Mouse (Mus musculus): ENCODE measurements at regions not wholly inside any gene's neighbourhood (a gene's known extent, or its start where the extent isn't known, plus 50 kb on each side); places are given as distances from the start of the nearest gene placed in this dataset.

- no peak for DNase-seq (ENCODE audit: low spot score)
Observed at GRCm38 (mm10) chr13:110683259-110684041, 288.6 kb downstream of the Plk2 start.

GRCm38 (mm10) chr13:110688796-110689195 is 293.9 kb downstream of the Plk2 start:
- DNase-seq (ENCODE audit: low spot score) = peak; percentile 37

GRCm38 (mm10) chr13:110690501-110691255 is 295.8 kb downstream of the Plk2 start:
- peak; percentile 42 for DNase-seq (ENCODE audit: low spot score)

- DNase-seq (ENCODE audit: low spot score) = no peak
Observed at GRCm38 (mm10) chr13:110692696-110693095, 297.9 kb downstream of the Plk2 start.

- DNase-seq (ENCODE audit: low spot score) = no peak
Observed at GRCm38 (mm10) chr13:110694876-110695275, 300.0 kb downstream of the Plk2 start.

DNA sequence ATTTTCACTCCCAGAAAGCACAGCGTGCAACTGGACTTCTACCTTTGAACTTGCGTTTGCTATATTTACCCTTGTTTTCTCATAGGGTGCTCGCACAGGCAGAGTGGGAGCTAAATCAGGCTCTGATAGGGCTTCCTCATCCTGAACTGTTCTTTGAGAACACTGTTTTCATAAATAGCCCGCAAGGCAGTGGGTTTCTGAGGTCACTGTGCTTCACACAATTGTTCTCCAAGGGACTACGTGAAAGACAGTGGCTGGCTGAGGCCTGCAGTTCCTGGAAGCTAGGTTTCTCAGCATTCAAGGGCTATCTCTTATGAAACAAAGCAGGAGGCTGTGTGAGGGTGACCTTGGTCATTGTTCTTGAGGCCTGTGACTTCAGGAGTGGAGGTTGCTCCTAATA is 301.7 kb downstream of the Plk2 start:
- DNase-seq (ENCODE audit: low spot score) = no peak

DNA sequence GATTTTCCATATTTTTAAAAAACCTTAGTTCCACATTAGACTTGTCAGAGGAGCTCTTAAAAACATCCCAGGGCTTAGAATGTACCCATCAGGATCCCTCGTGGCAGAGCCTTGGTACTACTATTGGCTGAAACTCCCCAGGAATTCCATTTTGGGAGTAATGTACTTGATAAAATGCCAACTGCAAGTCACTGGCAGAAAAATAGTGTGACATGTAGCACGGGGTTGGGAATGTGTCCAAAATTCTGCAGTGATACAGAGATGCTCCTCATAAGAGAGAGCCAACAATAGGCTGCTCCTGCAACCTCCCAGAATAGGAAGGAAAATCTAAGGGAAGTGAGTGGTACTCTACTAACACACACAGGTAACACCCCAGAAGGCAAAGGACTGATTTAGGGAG is 309.4 kb downstream of the Plk2 start:
- DNase-seq (ENCODE audit: low spot score) = no peak

- DNase-seq (ENCODE audit: low spot score) = no peak
Observed at GRCm38 (mm10) chr13:110710847-110711246, 316.0 kb downstream of the Plk2 start.

- no peak for DNase-seq (ENCODE audit: low spot score)
Observed at GRCm38 (mm10) chr13:110712527-110712926, 317.7 kb downstream of the Plk2 start.

DNA sequence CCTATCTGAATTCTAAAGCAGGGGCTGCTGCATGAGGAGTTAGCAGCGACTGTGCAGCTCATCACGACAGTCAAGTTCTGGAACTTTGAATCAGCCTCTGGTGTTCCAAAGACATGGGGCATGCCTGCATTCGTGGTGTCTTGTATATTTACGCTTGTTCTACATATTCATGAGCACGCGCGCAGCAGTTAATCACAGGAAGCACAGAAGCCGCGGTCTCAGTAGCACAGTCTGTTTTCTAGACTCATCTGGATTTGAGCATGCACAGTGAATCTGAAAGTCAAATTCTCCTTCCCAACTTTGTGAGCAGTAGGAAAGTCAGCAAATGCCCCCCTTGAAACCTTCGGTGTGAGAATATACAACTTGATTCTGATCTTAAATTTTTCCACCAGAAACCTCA is 327.3 kb downstream of the Plk2 start:
- no peak for DNase-seq (ENCODE audit: low spot score)

DNA sequence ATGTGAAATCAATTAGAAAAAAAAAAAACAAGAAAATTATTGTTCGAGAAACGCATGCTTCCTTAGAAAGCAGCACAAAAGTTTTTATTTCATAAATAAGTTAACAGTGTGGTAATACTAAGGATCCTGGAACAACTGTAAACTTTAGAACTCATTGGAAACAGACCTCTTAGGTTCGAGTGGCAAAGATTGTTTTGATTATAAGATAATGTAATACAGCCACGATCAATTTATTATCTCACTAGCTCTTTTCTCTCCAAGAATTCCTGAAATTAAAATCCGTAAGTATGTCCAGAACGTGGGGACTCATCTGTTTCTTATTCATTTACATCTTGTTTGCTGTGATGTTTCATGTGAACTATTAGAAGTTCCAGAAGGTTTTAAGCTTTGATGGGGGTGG is 327.9 kb downstream of the Plk2 start:
- no peak for DNase-seq (ENCODE audit: low spot score)

- no peak for DNase-seq (ENCODE audit: low spot score)
Observed at GRCm38 (mm10) chr13:110724836-110725235, 330.0 kb downstream of the Plk2 start.

- no peak for DNase-seq (ENCODE audit: low spot score)
Observed at GRCm38 (mm10) chr13:110725821-110726220, 331.0 kb downstream of the Plk2 start.

DNA sequence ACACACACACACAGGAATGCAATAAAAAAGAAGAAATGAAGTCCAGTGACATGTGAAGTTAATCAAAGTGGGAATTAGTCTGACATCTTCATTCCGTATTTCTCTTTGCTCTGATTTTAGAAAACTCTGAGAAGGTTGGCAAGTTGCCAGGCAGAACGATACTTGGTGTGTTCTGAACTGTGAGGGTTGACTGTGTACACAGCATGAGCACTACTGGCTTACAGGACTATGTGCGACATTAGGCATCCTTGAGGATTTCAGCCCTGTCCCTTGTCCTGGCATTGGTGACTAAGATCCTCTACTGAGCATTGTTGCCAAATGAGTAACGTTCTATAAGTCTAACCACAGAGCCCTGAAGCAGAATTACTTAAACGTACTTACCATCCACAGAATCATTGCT is 340.7 kb downstream of the Plk2 start:
- peak; percentile 5 for DNase-seq (ENCODE audit: low spot score)

DNA sequence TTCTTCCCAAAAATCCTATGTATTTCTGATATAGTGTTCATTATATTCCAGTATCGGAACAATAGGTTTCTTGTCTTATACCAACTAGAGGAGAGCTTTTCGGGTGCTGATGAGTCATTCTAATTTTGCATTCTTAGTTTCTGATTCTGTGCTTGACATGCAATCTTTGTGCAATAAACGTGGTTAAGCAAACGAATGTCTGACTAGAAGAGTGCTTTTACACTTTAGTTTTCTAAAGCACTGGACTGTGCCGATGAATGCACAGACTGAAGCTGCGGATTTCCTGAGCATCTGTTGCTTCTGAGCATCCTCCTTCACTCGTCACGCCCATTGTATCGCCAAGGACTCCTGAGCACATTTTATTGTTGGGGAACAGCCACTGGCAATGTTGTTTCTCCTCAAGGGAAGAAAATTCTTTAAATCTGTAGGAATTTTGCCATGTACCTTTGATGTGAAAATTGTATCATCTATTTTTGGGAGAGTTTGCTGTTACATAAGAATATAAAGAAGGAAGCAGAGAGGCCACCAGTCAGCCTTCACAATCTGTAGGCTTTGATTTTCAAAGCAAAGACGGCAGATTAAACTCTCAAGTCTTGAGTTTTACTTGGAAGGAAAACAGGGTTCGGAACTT is 346.8 kb downstream of the Plk2 start:
- DNase-seq (ENCODE audit: low spot score) = no peak

DNA sequence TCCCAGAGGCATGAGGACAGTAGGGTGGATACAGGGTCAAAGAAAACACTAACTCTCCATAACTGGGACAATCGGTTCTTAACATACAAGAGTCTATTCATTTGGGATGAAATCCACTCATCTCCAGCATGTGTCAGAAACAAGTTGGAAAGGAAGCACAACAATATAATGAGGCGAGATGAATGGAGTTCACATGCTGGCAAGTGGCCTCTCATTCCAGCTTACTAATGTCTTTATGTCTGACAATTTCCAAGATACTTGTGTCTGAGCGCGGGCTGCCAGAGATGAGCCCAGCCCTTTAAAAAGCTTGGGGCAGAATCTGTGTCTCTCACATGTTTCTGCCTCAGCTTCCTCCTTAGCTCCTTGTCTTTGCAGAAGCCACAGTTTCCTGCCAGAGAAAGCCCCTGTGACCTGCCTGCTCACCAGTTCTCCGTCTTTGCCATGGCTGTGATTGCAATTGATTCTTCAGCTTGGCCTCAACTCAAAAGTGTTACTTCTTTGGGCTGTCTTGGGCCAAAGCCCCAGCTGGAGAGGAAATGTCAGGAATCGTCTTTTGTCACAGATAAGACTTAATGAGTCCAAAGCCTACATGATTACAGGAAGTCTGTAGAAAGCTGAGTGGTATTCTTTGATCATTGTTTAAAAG is 352.5 kb downstream of the Plk2 start:
- no peak for DNase-seq (ENCODE audit: low spot score)

- no peak for DNase-seq (ENCODE audit: low spot score)
Observed at GRCm38 (mm10) chr13:110752746-110753145, 357.9 kb downstream of the Plk2 start.

DNA sequence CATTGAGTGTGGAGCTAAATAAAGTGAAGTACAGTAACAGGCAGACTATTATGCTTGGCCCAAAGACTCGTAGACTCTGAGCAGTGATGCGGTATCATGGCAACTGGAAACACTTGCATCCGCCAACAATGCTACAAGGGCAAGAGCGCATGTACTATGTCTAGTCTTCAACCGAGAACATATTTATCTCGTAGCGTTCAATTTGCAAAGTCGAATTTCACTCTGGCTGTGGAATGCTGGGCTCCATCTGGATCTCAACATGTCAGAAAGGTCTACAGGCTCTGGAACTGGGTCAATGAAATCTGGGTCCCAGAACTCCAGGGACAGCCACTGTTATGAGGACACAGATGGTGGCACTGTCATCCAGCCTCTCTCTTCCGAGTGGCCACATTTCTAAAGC is 359.7 kb downstream of the Plk2 start:
- no peak for DNase-seq (ENCODE audit: low spot score)

DNA sequence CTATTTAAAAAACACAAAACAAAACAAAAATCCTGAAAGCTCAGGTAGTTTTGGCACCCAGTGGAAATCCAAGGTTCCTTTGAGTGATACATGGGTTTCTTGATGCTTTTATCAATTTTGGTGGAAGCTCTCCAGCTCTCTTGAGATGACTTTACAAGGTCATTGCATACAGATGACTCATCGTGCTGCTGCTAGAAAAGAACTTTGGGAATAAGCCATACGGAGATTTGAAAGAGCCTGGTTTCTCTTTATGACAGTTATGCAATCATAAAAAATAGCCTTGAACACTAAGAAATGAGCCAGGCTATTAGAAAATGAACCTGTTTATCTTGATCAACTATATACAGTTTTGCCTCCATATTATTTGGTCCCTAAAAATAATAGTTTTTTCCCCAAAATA is 362.0 kb downstream of the Plk2 start:
- DNase-seq (ENCODE audit: low spot score) = no peak

DNA sequence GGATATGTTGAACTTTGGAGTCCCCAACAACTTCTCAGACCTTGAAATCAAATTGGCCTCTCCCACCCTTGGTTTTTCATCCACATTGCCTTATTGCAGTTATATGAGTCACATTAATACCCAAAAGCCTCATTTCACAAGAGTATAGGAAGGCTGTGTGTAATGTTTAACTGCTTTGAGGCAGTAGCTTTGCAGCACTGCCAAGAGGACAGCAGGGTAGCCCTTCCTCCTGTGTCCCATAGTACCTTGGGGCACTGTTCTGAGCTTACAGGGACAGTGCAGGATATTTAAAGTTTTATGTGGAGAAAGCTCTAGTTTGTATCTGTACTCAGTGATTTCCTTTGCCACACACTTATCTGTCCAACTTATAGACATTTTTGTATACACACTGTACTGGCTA is 374.4 kb downstream of the Plk2 start:
- DNase-seq (ENCODE audit: low spot score) = no peak

GRCm38 (mm10) chr13:110775251-110775650 is 380.4 kb downstream of the Plk2 start:
- DNase-seq (ENCODE audit: low spot score) = no peak

DNA sequence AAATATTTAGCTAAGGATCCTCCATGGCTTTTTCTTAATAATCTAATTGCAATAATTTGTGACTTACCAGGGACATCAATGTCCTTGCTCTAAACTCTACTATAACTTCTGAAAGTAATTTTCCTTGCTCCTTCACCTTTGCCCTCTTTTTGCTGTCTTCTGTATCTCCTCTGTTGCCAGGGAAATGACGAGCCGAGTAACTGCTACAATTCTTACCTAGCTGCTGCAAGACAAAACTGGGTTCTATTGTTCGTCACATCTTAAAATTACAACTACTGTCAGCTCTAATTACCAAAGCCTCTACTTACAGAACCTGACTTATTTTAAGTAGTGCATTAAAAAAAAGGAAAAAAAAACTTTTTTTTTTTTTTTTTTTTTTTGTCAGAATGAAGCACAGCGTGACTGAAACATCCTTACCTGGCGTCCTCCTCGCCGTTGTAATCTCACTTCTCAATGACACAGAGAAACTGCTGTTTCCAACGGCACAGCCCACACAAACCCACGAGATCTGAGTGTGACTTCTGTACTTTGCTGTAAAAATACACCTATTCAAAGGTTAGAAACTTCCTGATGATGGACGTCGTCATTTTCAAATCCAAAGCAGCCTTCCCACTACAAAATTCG is 389.4 kb downstream of the Plk2 start:
- peak; percentile 40 for DNase-seq (ENCODE audit: low spot score)
